Mouse (Mus musculus) forebrain, embryonic 13.5 days (tissue): ENCODE measurements around the gene Stx4a. TPM values are rescaled to one million over a fixed set of nuclear protein-coding genes. Genes with fewer than 3 reads are reported as not detected.
"Not testable (repeated sequence)": the region's sequence is repeated elsewhere in the genome, so short reads cannot be mapped to it uniquely, and the experiment has no call there.

Source experiments
- ATAC-seq: fragments of 200-750 bp; cut with Nextera tagmentation; 2 replicates; pipeline ENCODE4 v1.8.0; 2017
- H3K27ac ChIP-seq: fragments of 300-500 bp; sonication (generic); 2 replicates; pipeline ENCODE4 v1.5.1; 2015; ENCODE audit warnings: inconsistent platforms, mild to moderate bottlenecking, moderate library complexity
- H3K27me3 ChIP-seq: fragments of 300-500 bp; sonication (generic); 2 replicates; pipeline ENCODE4 v1.6.1; 2015; ENCODE audit warnings: mild to moderate bottlenecking, inconsistent platforms
- H3K36me3 ChIP-seq: fragments of 300-500 bp; sonication (generic); 2 replicates; pipeline ENCODE4 v1.6.1; 2015; ENCODE audit warnings: mild to moderate bottlenecking, inconsistent platforms; ENCODE audit not compliant: poor library complexity, severe bottlenecking
- H3K4me1 ChIP-seq: fragments of 300-500 bp; sonication (generic); 2 replicates; pipeline ENCODE4 v1.6.1; 2015; ENCODE audit warnings: inconsistent platforms
- H3K4me2 ChIP-seq: fragments of 300-500 bp; sonication (generic); 2 replicates; pipeline ENCODE4 v1.6.1; 2015; ENCODE audit warnings: inconsistent platforms, mild to moderate bottlenecking, moderate library complexity
- H3K4me3 ChIP-seq: fragments of 300-500 bp; sonication (generic); 2 replicates; pipeline ENCODE4 v1.5.1; 2015; ENCODE audit warnings: mild to moderate bottlenecking, inconsistent platforms
- H3K9ac ChIP-seq: fragments of 300-500 bp; sonication (generic); 2 replicates; pipeline ENCODE4 v1.6.1; 2015; ENCODE audit warnings: mild to moderate bottlenecking, inconsistent platforms
- H3K9me3 ChIP-seq: fragments of 300-500 bp; sonication (generic); replicated peaks from 2 replicates; pipeline ENCODE4 v1.6.1; 2016; ENCODE audit warnings: inconsistent platforms
- WGBS: fragments of 180-500 bp; shearing (Covaris S2); methylation state at CpG from one replicate; pipeline ENCODE4 v1.1.7; 2015; 5-methylcytosine and 5-hydroxymethylcytosine counted together
- polyA plus RNA-seq: library from polyadenylated mRNA; unstranded; fragments of >200 nt; fragmentation: Nextera tagmentation; extraction: Ambion mirVana; gene quantifications from 2 replicates; pipeline ENCODE4 v1.2.1, GENCODE M21; 2015

The Stx4a gene
- polyA plus RNA-seq, 1 experiment from 2014 or later, result 20.5 TPM

DNA sequence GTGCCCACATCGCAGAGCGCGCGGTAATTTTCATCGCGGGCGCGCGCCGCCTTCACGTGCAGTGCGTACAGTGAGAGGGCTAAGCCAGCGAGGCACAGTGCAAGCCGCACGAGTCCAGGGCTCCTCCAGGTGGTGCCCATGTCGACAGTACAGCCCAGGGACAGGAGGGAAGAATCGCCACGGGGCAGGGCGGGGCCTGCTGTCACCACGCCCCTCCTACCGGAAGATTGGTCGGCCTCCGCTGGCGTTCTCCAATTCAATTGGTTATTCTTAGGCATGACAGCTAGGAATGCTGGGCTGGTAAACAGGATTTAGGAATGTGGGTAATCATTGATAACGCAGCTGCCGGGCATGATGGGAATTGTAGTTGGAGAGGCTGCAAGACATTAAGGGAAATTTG, 71.3 kb downstream of the Stx4a start, which contains the start of the genes Gm21974 and Vkorc1:
Gm21974 (minus strand) TSS at position 13 of the 400 bp plus-strand sequence.
Vkorc1 (minus strand) TSS at position 176 of the 400 bp plus-strand sequence.
- Histone ChIP-seq H3K27me3 (no peaks in the 10 kb centered on the region), H3K27ac (peak within 1 kb of the TSS; percentile 66), H3K9me3 (no peaks in the 10 kb centered on the region), H3K9ac (peak within 1 kb of the TSS; percentile 66), H3K4me1 (peaks cover 10% of the 10 kb centered on the region), H3K4me2 (peak within 1 kb of the TSS; percentile 78), H3K36me3 (peaks cover 28% of the 10 kb centered on the region), H3K4me3 (peak within 1 kb of the TSS; percentile 54)
- ATAC-seq, result peak; percentile 98
- WGBS, result under 1% methylated on average over 26 of the region's 26 CpGs

DNA sequence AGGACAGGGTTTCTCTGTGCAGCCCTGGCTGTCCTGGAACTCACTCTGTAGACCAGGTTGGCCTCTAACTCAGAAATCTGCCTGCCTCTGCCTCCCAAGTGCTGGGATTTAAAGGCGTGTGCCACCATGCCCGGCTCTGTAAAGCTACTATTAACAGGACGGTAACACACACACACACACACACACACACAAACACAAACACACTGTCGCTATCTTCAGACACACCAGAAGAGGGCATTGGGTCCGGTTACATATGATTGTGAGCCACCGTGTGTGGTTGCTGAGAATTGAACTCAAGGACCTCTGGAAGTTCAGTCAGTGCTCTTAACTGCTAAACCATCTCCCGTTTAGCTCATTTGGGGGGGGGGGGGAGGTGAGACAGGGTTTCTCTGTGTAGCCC, 71.8 kb downstream of the Stx4a start:
- 69% methylated on average over 7 of the region's 7 CpGs for WGBS
- ATAC-seq, H3K27ac ChIP-seq, H3K9ac ChIP-seq, H3K9me3 ChIP-seq, H3K27me3 ChIP-seq: not testable (repeated sequence)
- H3K4me3 ChIP-seq, result peak overlapping the region; percentile 54; the same call in 1 of the 2 replicates
- H3K4me1 ChIP-seq, result peaks cover 10% of the 10 kb centered on the region
- H3K36me3 ChIP-seq, result peaks cover 23% of the 10 kb centered on the region
- H3K4me2 ChIP-seq, result peak overlapping the region; percentile 78

DNA sequence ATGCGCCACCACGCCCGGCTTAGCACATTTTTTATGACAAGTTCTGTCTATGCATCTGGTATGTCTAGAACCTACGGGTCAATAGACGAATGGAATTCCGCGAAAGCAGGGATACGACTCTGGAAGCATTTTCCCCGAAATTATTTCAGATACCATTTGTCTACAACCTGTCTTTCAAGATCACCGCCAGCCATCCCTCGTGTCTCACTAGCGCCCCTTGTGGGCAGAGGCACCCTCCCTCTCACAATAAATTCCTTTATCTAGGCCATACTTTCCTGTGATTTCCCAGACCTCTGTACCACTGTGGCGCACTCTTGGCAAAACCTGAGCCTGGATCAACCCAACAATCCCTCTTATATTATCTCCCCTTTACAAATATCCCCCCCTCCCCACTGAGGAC, 72.3 kb downstream of the Stx4a start:
- ATAC-seq, result no peak
- H3K27ac ChIP-seq, result no peak overlapping the region
- H3K9ac ChIP-seq, result no peak overlapping the region
- peaks cover 18% of the 10 kb centered on the region for H3K36me3 ChIP-seq
- peaks cover 10% of the 10 kb centered on the region for H3K4me1 ChIP-seq
- no peak overlapping the region for H3K4me3 ChIP-seq
- no peaks in the 10 kb centered on the region for H3K9me3 ChIP-seq
- H3K4me2 ChIP-seq, result no peak overlapping the region
- H3K27me3 ChIP-seq, result no peaks in the 10 kb centered on the region
- WGBS, result 62% methylated on average over 13 of the region's 13 CpGs

DNA sequence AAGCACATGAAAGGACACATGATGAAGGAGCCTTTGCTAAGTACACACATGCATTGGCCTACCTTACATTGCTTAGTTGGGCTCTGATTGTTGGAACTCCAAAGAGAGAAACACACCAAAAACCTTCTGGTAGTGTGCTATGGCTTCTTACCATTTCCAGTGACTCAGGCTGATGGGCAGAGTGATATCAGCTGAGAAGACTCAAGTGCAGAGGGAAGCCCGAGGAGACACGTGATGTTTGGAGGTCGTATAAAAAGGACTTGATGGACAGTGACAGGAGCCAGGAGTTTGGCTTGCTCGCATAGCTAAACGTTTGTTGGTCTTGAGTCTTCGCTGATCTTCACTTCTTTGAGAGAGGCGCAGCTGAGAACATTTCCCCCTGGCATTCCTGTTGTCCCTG, 73.4 kb downstream of the Stx4a start:
- Histone ChIP-seq H3K27me3 (no peaks in the 10 kb centered on the region), H3K4me2 (no peak overlapping the region), H3K36me3 (peaks cover 13% of the 10 kb centered on the region), H3K9me3 (no peaks in the 10 kb centered on the region), H3K4me1 (peaks cover 10% of the 10 kb centered on the region), H3K4me3 (no peak overlapping the region), H3K9ac (no peak overlapping the region), H3K27ac (no peak overlapping the region)
- no peak for ATAC-seq
- 89% methylated on average over 7 of the region's 7 CpGs for WGBS

DNA sequence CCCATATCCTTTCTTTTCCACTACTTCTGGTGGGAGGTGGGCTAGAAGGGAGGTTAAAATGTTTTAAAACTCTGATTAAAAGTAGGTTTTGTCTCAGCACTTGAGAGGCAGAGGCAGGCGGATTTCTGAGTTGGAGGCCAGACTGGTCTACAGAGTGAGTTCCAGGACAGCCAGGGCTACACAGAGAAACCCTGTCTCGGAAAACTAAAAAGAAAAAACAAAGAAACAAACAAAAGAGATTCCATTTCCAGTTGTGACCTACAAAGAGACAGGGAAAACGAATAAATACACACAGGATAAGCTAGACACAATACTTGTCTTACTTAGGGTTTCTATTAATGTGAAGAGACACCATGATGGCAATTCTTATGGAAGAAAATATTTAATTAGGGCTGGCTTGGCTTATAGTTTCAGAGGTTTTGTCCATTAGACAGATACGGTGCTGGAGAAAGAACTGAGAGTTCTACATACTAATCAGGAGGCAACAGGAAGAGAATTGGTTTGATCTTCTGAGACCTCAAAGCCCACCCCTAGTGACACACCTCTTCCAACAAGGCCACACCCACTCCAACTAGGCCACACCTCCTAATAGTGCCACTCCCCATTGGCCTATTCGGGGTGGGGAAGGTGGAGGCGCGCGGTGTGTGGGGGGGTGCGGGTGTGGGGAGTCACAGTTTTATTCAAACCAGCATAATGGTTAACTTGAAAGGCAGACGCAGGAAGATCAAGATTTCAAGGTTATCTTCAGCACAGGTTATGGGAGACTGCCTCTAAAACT, 74.3 kb downstream of the Stx4a start:
- Histone ChIP-seq H3K4me1 (peaks cover 10% of the 10 kb centered on the region), H3K27ac (no peak overlapping the region), H3K36me3 (0 out of 2 replicates have a peak, but pooled peaks cover 5% of the 10 kb centered on the region), H3K4me2 (no peak overlapping the region), H3K9me3 (no peaks in the 10 kb centered on the region), H3K27me3 (no peaks in the 10 kb centered on the region), H3K4me3 (no peak overlapping the region), H3K9ac (no peak overlapping the region)
- no peak for ATAC-seq
- WGBS, result 38% methylated on average over 10 of the region's 10 CpGs

Other genes with a start within 250 kb of the Stx4a start
- gene Ccdc189, start 235.7 kb upstream of the Stx4a start, polyA plus RNA-seq, result 13.8 and 15.6 TPM in 2 replicates
- 43.1 and 51.9 TPM in 2 replicates for gene Rnf40, start 235.5 kb upstream of the Stx4a start, polyA plus RNA-seq
- 18.6 and 22.0 TPM in 2 replicates for gene Zfp629, start 208.5 kb upstream of the Stx4a start, polyA plus RNA-seq
- 36.6 and 40.8 TPM in 2 replicates for gene Bcl7c, start 115.4 kb upstream of the Stx4a start, polyA plus RNA-seq
- 3.8 and 4.4 TPM in 2 replicates for gene Ctf1, start 111.6 kb upstream of the Stx4a start, polyA plus RNA-seq
- 0.19 and 0.36 TPM in 2 replicates for gene Ctf2, start 92.1 kb upstream of the Stx4a start, polyA plus RNA-seq
- gene Fbxl19, start 79.8 kb upstream of the Stx4a start, polyA plus RNA-seq, result 7.7 and 9.6 TPM in 2 replicates
- gene Orai3, start 54.5 kb upstream of the Stx4a start, polyA plus RNA-seq, result 4.8 and 5.4 TPM in 2 replicates
- 20.0 and 21.5 TPM in 2 replicates for gene Setd1a, start 47.6 kb upstream of the Stx4a start, polyA plus RNA-seq
- gene Gm49388, start 38.7 kb upstream of the Stx4a start, polyA plus RNA-seq, result not detected in 2 replicates
- 5.0 and 7.5 TPM in 2 replicates for gene Hsd3b7, start 23.7 kb upstream of the Stx4a start, polyA plus RNA-seq
- 18.9 and 21.9 TPM in 2 replicates for gene Stx1b, start 255 bp downstream of the Stx4a start, polyA plus RNA-seq
- 12.9 and 15.5 TPM in 2 replicates for gene Zfp646, start 51.9 kb downstream of the Stx4a start, polyA plus RNA-seq
- 39.1 and 44.8 TPM in 2 replicates for gene Zfp668, start 52.5 kb downstream of the Stx4a start, polyA plus RNA-seq
- gene Prss53, start 66.7 kb downstream of the Stx4a start, polyA plus RNA-seq, result 0.66 and 0.77 TPM in 2 replicates
- gene Gm21974, start 71.2 kb downstream of the Stx4a start, polyA plus RNA-seq, result not detected in 2 replicates
- gene Vkorc1, start 71.3 kb downstream of the Stx4a start, polyA plus RNA-seq, result 55.8 and 59.5 TPM in 2 replicates
- 80.2 and 91.6 TPM in 2 replicates for gene Bckdk, start 79.8 kb downstream of the Stx4a start, polyA plus RNA-seq
- 49.8 and 51.1 TPM in 2 replicates for gene Kat8, start 88.2 kb downstream of the Stx4a start, polyA plus RNA-seq
- 0.09 and 0.29 TPM in 2 replicates for gene Prss8, start 105.8 kb downstream of the Stx4a start, polyA plus RNA-seq
- gene Prss36, start 122.4 kb downstream of the Stx4a start, polyA plus RNA-seq, result 7.9 and 10.1 TPM in 2 replicates
- 452 and 476 TPM in 2 replicates for gene Fus, start 143.2 kb downstream of the Stx4a start, polyA plus RNA-seq
- 3.2 and 3.9 TPM in 2 replicates for gene Pycard, start 169.6 kb downstream of the Stx4a start, polyA plus RNA-seq
- gene Trim72, start 179.7 kb downstream of the Stx4a start, polyA plus RNA-seq, result not detected in 2 replicates
- 0.36 and 0.40 TPM in 2 replicates for gene Itgam, start 238.3 kb downstream of the Stx4a start, polyA plus RNA-seq
- not detected in 2 replicates for gene Gm49368, start 238.4 kb downstream of the Stx4a start, polyA plus RNA-seq